8 mouse cellular contexts compared by ENCODE assay signal in genomic region chr6:65584870-65585332, GRCm38 (mm10). TPM values are rescaled to one million over a fixed set of nuclear protein-coding genes. Genes with fewer than 3 reads are reported as not detected.
DNase-seq lines count a peak whose midpoint lies in the region; ATAC-seq lines count a peak whose summit lies in the region.

No protein-coding gene starts in this region.

- DNase-seq in ovary, postnatal 14 days (ENCODE audit: low spot score), result peak; percentile 6
- no peak for DNase-seq in ovary, postnatal 10 days (ENCODE audit: low spot score)
- peak; percentile 25 to 57 for DNase-seq in layer of hippocampus, postnatal 14 days (ENCODE audit: low spot score in 2 of 2)
- peak; percentile 69 for DNase-seq in midbrain, embryonic 14.5 days
- DNase-seq in yolk sac, embryonic 10.5 days (ENCODE audit: low spot score), result no peak
- DNase-seq in liver, embryonic 11.5 days (ENCODE audit: low spot score), result no peak
- no peak for DNase-seq in kidney, postnatal 4 days

- H3K9ac ChIP-seq in heart, embryonic 11.5 days (ENCODE audit: low read depth, low read length), result no peak overlapping the region
- H3K9ac ChIP-seq in midbrain, embryonic 14.5 days (replicated peaks; ENCODE audit: low read length), result no peak overlapping the region
- H3K9ac ChIP-seq in liver, embryonic 11.5 days (ENCODE audit: low read depth, low read length), result no peak overlapping the region

- H3K27me3 ChIP-seq in heart, embryonic 11.5 days (ENCODE audit: control insufficient read depth, insufficient read depth, low read length), result no peaks in the 10 kb centered on the region
- H3K27me3 ChIP-seq in midbrain, embryonic 14.5 days (ENCODE audit: control insufficient read depth, insufficient read depth, low read length), result no peaks in the 10 kb centered on the region; the same call in 1 of the 2 replicates
- no peaks in the 10 kb centered on the region for H3K27me3 ChIP-seq in liver, embryonic 11.5 days (replicated peaks; ENCODE audit: control insufficient read depth, insufficient read depth, low read length)

- 29% methylated on average over 4 of the region's 4 CpGs for WGBS in heart, embryonic 11.5 days (ENCODE audit: insufficient replicate concordance)
- WGBS in midbrain, embryonic 14.5 days, result 23% methylated on average over 4 of the region's 4 CpGs
- WGBS in liver, embryonic 11.5 days, result 60% methylated on average over 4 of the region's 4 CpGs

- H3K4me1 ChIP-seq in heart, embryonic 11.5 days (ENCODE audit: control insufficient read depth, insufficient read depth, low read length), result 0 out of 2 replicates have a peak, but pooled peaks cover 6% of the 10 kb centered on the region
- H3K4me1 ChIP-seq in midbrain, embryonic 14.5 days (ENCODE audit: control insufficient read depth, insufficient read depth, low read length), result peaks cover 4% of the 10 kb centered on the region; the same call in 1 of the 2 replicates
- 0 out of 2 replicates have a peak, but pooled peaks cover 5% of the 10 kb centered on the region for H3K4me1 ChIP-seq in liver, embryonic 11.5 days (replicated peaks; ENCODE audit: control insufficient read depth, insufficient read depth, low read length)

- H3K36me3 ChIP-seq in heart, embryonic 11.5 days (ENCODE audit: control insufficient read depth, insufficient read depth, low read length), result no peaks in the 10 kb centered on the region
- H3K36me3 ChIP-seq in midbrain, embryonic 14.5 days (ENCODE audit: control insufficient read depth, insufficient read depth, low read length), result no peaks in the 10 kb centered on the region
- no peaks in the 10 kb centered on the region for H3K36me3 ChIP-seq in liver, embryonic 11.5 days (ENCODE audit: control insufficient read depth, insufficient read depth, low read length)

- H3K9me3 ChIP-seq in heart, embryonic 11.5 days (replicated peaks; ENCODE audit: control insufficient read depth, low read length), result no peaks in the 10 kb centered on the region
- H3K9me3 ChIP-seq in midbrain, embryonic 14.5 days (ENCODE audit: control insufficient read depth, low read length), result no peaks in the 10 kb centered on the region
- H3K9me3 ChIP-seq in liver, embryonic 11.5 days (ENCODE audit: control insufficient read depth, low read length), result no peaks in the 10 kb centered on the region

- ATAC-seq in heart, embryonic 11.5 days (replicated peaks; ENCODE audit: insufficient number of reproducible peaks, low FRiP score, low TSS enrichment), result no peak
- ATAC-seq in midbrain, embryonic 14.5 days (ENCODE audit: low FRiP score, low TSS enrichment), result peak; percentile 62
- ATAC-seq in liver, embryonic 11.5 days (replicated peaks; ENCODE audit: low FRiP score), result no peak

- H3K27ac ChIP-seq in heart, embryonic 11.5 days (ENCODE audit: low read depth, low read length), result peak overlapping the region; percentile 68
- H3K27ac ChIP-seq in midbrain, embryonic 14.5 days (replicated peaks; ENCODE audit: low read depth, low read length), result no peak overlapping the region
- H3K27ac ChIP-seq in liver, embryonic 11.5 days (ENCODE audit: low read depth, low read length), result no peak overlapping the region

- no peak overlapping the region for H3K4me3 ChIP-seq in heart, embryonic 11.5 days (ENCODE audit: low read depth, low read length)
- H3K4me3 ChIP-seq in midbrain, embryonic 14.5 days (replicated peaks; ENCODE audit: low read depth, low read length), result no peak overlapping the region
- H3K4me3 ChIP-seq in liver, embryonic 11.5 days (ENCODE audit: low read depth, low read length), result no peak overlapping the region

- H3K4me2 ChIP-seq in heart, embryonic 11.5 days, result no peak overlapping the region
- H3K4me2 ChIP-seq in midbrain, embryonic 14.5 days (ENCODE audit: low read length), result no peak overlapping the region
- no peak overlapping the region for H3K4me2 ChIP-seq in liver, embryonic 11.5 days

RNA-seq across cellular contexts. Expression of gene Tnip3, which starts 59.8 kb away (rescaled TPM):
- 0.20 and 0.23 TPM in 2 replicates for polyA plus RNA-seq in heart, embryonic 11.5 days (2014; fragmentation: Nextera tagmentation; extraction: Ambion mirVana)
- total RNA-seq in layer of hippocampus, postnatal 14 days (2021), result not detected
- 0.05 TPM in 1 of 2 replicates, not detected in the other for polyA plus RNA-seq in midbrain, embryonic 14.5 days (2014; fragmentation: Nextera tagmentation; extraction: Ambion mirVana)
- 0.16 TPM in 1 of 2 replicates, not detected in the other for polyA plus RNA-seq in liver, embryonic 11.5 days (2014; fragmentation: Nextera tagmentation; extraction: Ambion mirVana)

Comparison
In these comparisons a context has a peak if more than half of its experiments do, and no peak if none do; other contexts are left out.
1. DNase-seq: peak in ovary, postnatal 14 days (single experiment), layer of hippocampus, postnatal 14 days (2 of 2) and midbrain, embryonic 14.5 days (single experiment); none in ovary, postnatal 10 days (single experiment), yolk sac, embryonic 10.5 days (single experiment), liver, embryonic 11.5 days (single experiment) and kidney, postnatal 4 days (0 of 2).